In genomic region chr1:92742881-92743621, GRCm38 (mm10) we compare ENCODE assay signal across 11 mouse cellular contexts.
DNase-seq lines count a peak whose midpoint lies in the region; ATAC-seq and TF ChIP-seq lines count a peak whose summit lies in the region.
"Had no signal": no experiment of that assay in that cellular context is flagged by ENCODE, and none has a peak within 500 bp of the region (broad histone marks: within the 10 kb centered on the region; RNA-seq: fewer than 3 reads in every experiment).

No protein-coding gene starts in this region.

- 67% methylated on average over 4 of the region's 4 CpGs for WGBS in heart, postnatal 0 days
- WGBS in heart, embryonic 11.5 days (ENCODE audit: insufficient replicate concordance) = 68% methylated on average over 4 of the region's 4 CpGs
- 75% methylated on average over 4 of the region's 4 CpGs for WGBS in midbrain, postnatal 0 days
- WGBS in midbrain, embryonic 10.5 days = 80% methylated on average over 4 of the region's 4 CpGs
- 80% methylated on average over 4 of the region's 4 CpGs for WGBS in limb, embryonic 10.5 days

- peak; percentile 77 for DNase-seq in adrenal gland, adult 2 months
- DNase-seq in adrenal gland, postnatal 4 days (ENCODE audit: low spot score in 2 of 2) = no peak
- no peak for DNase-seq in heart, postnatal 0 days (ENCODE audit: low spot score)
- DNase-seq in midbrain, postnatal 0 days (ENCODE audit: low spot score) = no peak
- DNase-seq in midbrain, embryonic 10.5 days (ENCODE audit: low spot score) = no peak
- DNase-seq in limb, embryonic 10.5 days (ENCODE audit: low spot score) = no peak
- DNase-seq in left cerebral cortex, adult 9 months (ENCODE audit: low spot score in 2 of 2) = no peak
- DNase-seq: gastrocnemius, postnatal 14 days had no signal

- TF ChIP-seq EP300 in heart, postnatal 0 days (IDR thresholded peaks at IDR 0.05; ENCODE audit: low read depth) = no peak

- ATAC-seq in heart, postnatal 0 days (ENCODE audit: insufficient read depth, low read depth) = peak; percentile 43; the same call in 1 of the 2 replicates
- ATAC-seq in heart, embryonic 11.5 days (replicated peaks; ENCODE audit: insufficient number of reproducible peaks, low FRiP score, low TSS enrichment) = no peak
- no peak for ATAC-seq in midbrain, postnatal 0 days (ENCODE audit: low FRiP score)

- peaks cover 18% of the 10 kb centered on the region for H3K4me1 ChIP-seq in heart, postnatal 0 days (ENCODE audit: control insufficient read depth, insufficient read depth)
- peaks cover 16% of the 10 kb centered on the region for H3K4me1 ChIP-seq in heart, embryonic 11.5 days (ENCODE audit: control insufficient read depth, insufficient read depth, low read length)
- peaks cover 2% of the 10 kb centered on the region; the same call in 1 of the 2 replicates for H3K4me1 ChIP-seq in midbrain, postnatal 0 days (ENCODE audit: insufficient read depth, low read length)
- H3K4me1 ChIP-seq in midbrain, embryonic 10.5 days = peaks cover 11% of the 10 kb centered on the region
- no peaks in the 10 kb centered on the region; the same call in 1 of the 2 replicates for H3K4me1 ChIP-seq in limb, embryonic 10.5 days

- H3K9ac ChIP-seq in heart, postnatal 0 days (replicated peaks; ENCODE audit: low read depth, low read length) = no peak overlapping the region
- no peak overlapping the region for H3K9ac ChIP-seq in heart, embryonic 11.5 days (ENCODE audit: low read depth, low read length)
- H3K9ac ChIP-seq in midbrain, postnatal 0 days (replicated peaks; ENCODE audit: low read length, poor library complexity, severe bottlenecking) = no peak overlapping the region
- H3K9ac ChIP-seq: hindbrain, embryonic 15.5 days; lung, embryonic 15.5 days had no signal

- no peak overlapping the region for H3K27ac ChIP-seq in heart, postnatal 0 days (ENCODE audit: low read depth)
- no peak overlapping the region for H3K27ac ChIP-seq in heart, embryonic 11.5 days (ENCODE audit: low read depth, low read length)
- no peak overlapping the region for H3K27ac ChIP-seq in midbrain, postnatal 0 days (ENCODE audit: low read depth, low read length)
- H3K27ac ChIP-seq in midbrain, embryonic 10.5 days (replicated peaks) = no peak overlapping the region
- no peak overlapping the region for H3K27ac ChIP-seq in limb, embryonic 10.5 days
- H3K27ac ChIP-seq: hindbrain, embryonic 15.5 days; lung, embryonic 15.5 days had no signal

- H3K4me3 ChIP-seq in heart, postnatal 0 days (ENCODE audit: low read depth, low read length) = no peak overlapping the region
- H3K4me3 ChIP-seq in heart, embryonic 11.5 days (ENCODE audit: low read depth, low read length) = no peak overlapping the region
- no peak overlapping the region for H3K4me3 ChIP-seq in midbrain, postnatal 0 days (ENCODE audit: low read depth, low read length)
- no peak overlapping the region for H3K4me3 ChIP-seq in midbrain, embryonic 10.5 days
- H3K4me3 ChIP-seq in limb, embryonic 10.5 days = no peak overlapping the region
- H3K4me3 ChIP-seq: hindbrain, embryonic 15.5 days; lung, embryonic 15.5 days had no signal

- H3K27me3 ChIP-seq in heart, postnatal 0 days (ENCODE audit: control insufficient read depth, insufficient read depth, low read length) = no peaks in the 10 kb centered on the region
- H3K27me3 ChIP-seq in heart, embryonic 11.5 days (ENCODE audit: control insufficient read depth, insufficient read depth, low read length) = peaks cover 17% of the 10 kb centered on the region
- H3K27me3 ChIP-seq in midbrain, postnatal 0 days (ENCODE audit: insufficient read depth, low read length) = no peaks in the 10 kb centered on the region
- H3K27me3 ChIP-seq in midbrain, embryonic 10.5 days (ENCODE audit: low read depth, poor library complexity, severe bottlenecking) = peaks cover 8% of the 10 kb centered on the region; the same call in 1 of the 2 replicates
- peaks cover 11% of the 10 kb centered on the region; the same call in 1 of the 2 replicates for H3K27me3 ChIP-seq in limb, embryonic 10.5 days (ENCODE audit: low read depth, poor library complexity, severe bottlenecking)
- H3K27me3 ChIP-seq: hindbrain, embryonic 15.5 days; lung, embryonic 15.5 days had no signal

- no peaks in the 10 kb centered on the region for H3K9me3 ChIP-seq in heart, postnatal 0 days (replicated peaks; ENCODE audit: control insufficient read depth, low read length)
- H3K9me3 ChIP-seq in heart, embryonic 11.5 days (replicated peaks; ENCODE audit: control insufficient read depth, low read length) = no peaks in the 10 kb centered on the region
- no peaks in the 10 kb centered on the region for H3K9me3 ChIP-seq in midbrain, postnatal 0 days (ENCODE audit: low read length)
- H3K9me3 ChIP-seq in midbrain, embryonic 10.5 days (replicated peaks) = no peaks in the 10 kb centered on the region
- no peaks in the 10 kb centered on the region for H3K9me3 ChIP-seq in limb, embryonic 10.5 days (replicated peaks)
- H3K9me3 ChIP-seq: hindbrain, embryonic 15.5 days; lung, embryonic 15.5 days had no signal

- H3K36me3 ChIP-seq in heart, postnatal 0 days (replicated peaks; ENCODE audit: control insufficient read depth, insufficient read depth, low read length) = no peaks in the 10 kb centered on the region
- no peaks in the 10 kb centered on the region for H3K36me3 ChIP-seq in heart, embryonic 11.5 days (ENCODE audit: control insufficient read depth, insufficient read depth, low read length)
- H3K36me3 ChIP-seq in midbrain, postnatal 0 days (ENCODE audit: insufficient read depth, low read length) = no peaks in the 10 kb centered on the region
- no peaks in the 10 kb centered on the region for H3K36me3 ChIP-seq in midbrain, embryonic 10.5 days
- H3K36me3 ChIP-seq in limb, embryonic 10.5 days = no peaks in the 10 kb centered on the region
- H3K36me3 ChIP-seq: hindbrain, embryonic 15.5 days; lung, embryonic 15.5 days had no signal

- H3K4me2 ChIP-seq in heart, postnatal 0 days (ENCODE audit: low read depth, low read length) = no peak overlapping the region
- H3K4me2 ChIP-seq in heart, embryonic 11.5 days = no peak overlapping the region
- H3K4me2 ChIP-seq in midbrain, postnatal 0 days (ENCODE audit: low read depth, low read length, poor library complexity, severe bottlenecking) = no peak overlapping the region
- H3K4me2 ChIP-seq: hindbrain, embryonic 15.5 days; lung, embryonic 15.5 days had no signal

- TF ChIP-seq CTCF in heart, postnatal 0 days (IDR thresholded peaks at IDR 0.05; ENCODE audit: low read depth) = peak; percentile 25; the same call in 1 of the 2 replicates
- TF ChIP-seq CTCF in midbrain, postnatal 0 days (IDR thresholded peaks at IDR 0.05) = peak; percentile 22; the same call in 1 of the 2 replicates
